Mouse (Mus musculus): Measurements from ENCODE around the gene March1.

The March1 gene

GRCm38 (mm10) chr8:65987665-65988064 is 370.0 kb downstream of the March1 start:
- no peak for DNase-seq (ENCODE audit: extremely low read depth, low read depth, low spot score)

- DNase-seq (ENCODE audit: extremely low read depth, low read depth, low spot score), result no peak
These were observed 405.1 kb downstream of the March1 start for GRCm38 (mm10) chr8:66022815-66023214.

- DNase-seq (ENCODE audit: extremely low read depth, low read depth, low spot score), result no peak
These were observed 416.0 kb downstream of the March1 start for GRCm38 (mm10) chr8:66033651-66034050.

GRCm38 (mm10) chr8:66034429-66034828 is 416.7 kb downstream of the March1 start:
- DNase-seq (ENCODE audit: extremely low read depth, low read depth, low spot score), result no peak

GRCm38 (mm10) chr8:66094152-66094551 is 476.5 kb downstream of the March1 start:
- no peak for DNase-seq (ENCODE audit: extremely low read depth, low read depth, low spot score)

GRCm38 (mm10) chr8:66098148-66098547 is 480.4 kb downstream of the March1 start:
- no peak for DNase-seq (ENCODE audit: extremely low read depth, low read depth, low spot score)

GRCm38 (mm10) chr8:66119294-66119693 is 501.6 kb downstream of the March1 start:
- no peak for DNase-seq (ENCODE audit: extremely low read depth, low read depth, low spot score)

GRCm38 (mm10) chr8:66159648-66160047 is 541.9 kb downstream of the March1 start:
- DNase-seq (ENCODE audit: extremely low read depth, low read depth, low spot score), result no peak

- DNase-seq (ENCODE audit: extremely low read depth, low read depth, low spot score), result no peak
These were observed 549.1 kb downstream of the March1 start for GRCm38 (mm10) chr8:66166835-66167234.

GRCm38 (mm10) chr8:66167405-66168173 is 549.9 kb downstream of the March1 start:
- no peak for DNase-seq (ENCODE audit: extremely low read depth, low read depth, low spot score)

- no peak for DNase-seq (ENCODE audit: extremely low read depth, low read depth, low spot score)
These were observed 561.6 kb downstream of the March1 start for GRCm38 (mm10) chr8:66179336-66179735.

- DNase-seq (ENCODE audit: extremely low read depth, low read depth, low spot score), result no peak
These were observed 563.6 kb downstream of the March1 start for GRCm38 (mm10) chr8:66181265-66181664.

- no peak for DNase-seq (ENCODE audit: extremely low read depth, low read depth, low spot score)
These were observed 564.6 kb downstream of the March1 start for GRCm38 (mm10) chr8:66182257-66182656.

- no peak for DNase-seq (ENCODE audit: extremely low read depth, low read depth, low spot score)
These were observed 565.8 kb downstream of the March1 start for GRCm38 (mm10) chr8:66183454-66183853.

- no peak for DNase-seq (ENCODE audit: extremely low read depth, low read depth, low spot score)
These were observed 567.5 kb downstream of the March1 start for GRCm38 (mm10) chr8:66185226-66185625.

- DNase-seq (ENCODE audit: extremely low read depth, low read depth, low spot score), result no peak
These were observed 576.7 kb downstream of the March1 start for GRCm38 (mm10) chr8:66194416-66194815.

- DNase-seq (ENCODE audit: extremely low read depth, low read depth, low spot score), result no peak
These were observed 582.5 kb downstream of the March1 start for GRCm38 (mm10) chr8:66200169-66200568.

- DNase-seq (ENCODE audit: extremely low read depth, low read depth, low spot score), result no peak
These were observed 586.2 kb downstream of the March1 start for GRCm38 (mm10) chr8:66203814-66204438.

- DNase-seq (ENCODE audit: extremely low read depth, low read depth, low spot score), result no peak
These were observed 591.9 kb downstream of the March1 start for GRCm38 (mm10) chr8:66209553-66209952.

GRCm38 (mm10) chr8:66210294-66210693 is 592.6 kb downstream of the March1 start:
- DNase-seq (ENCODE audit: extremely low read depth, low read depth, low spot score), result no peak

GRCm38 (mm10) chr8:66219974-66220373 is 602.3 kb downstream of the March1 start:
- DNase-seq (ENCODE audit: extremely low read depth, low read depth, low spot score), result no peak

GRCm38 (mm10) chr8:66229931-66230330 is 612.2 kb downstream of the March1 start:
- no peak for DNase-seq (ENCODE audit: extremely low read depth, low read depth, low spot score)

Data from fat pad, adult 2 months (tissue).